Mouse (Mus musculus) urinary bladder, postnatal 14 days (tissue): Measurements from ENCODE around the gene Rab27a.
"Not testable (repeated sequence)": the region's sequence is repeated elsewhere in the genome, so short reads cannot be mapped to it uniquely, and the experiment has no call there.

Source experiments
- DNase-seq: peaks from one replicate; pipeline ENCODE4 v3.0.0; 2021; ENCODE audit warnings: low spot score

Rab27a gene

GRCm38 (mm10) chr9:73090121-73090520 is 45.5 kb downstream of the Rab27a start:
- no peak for DNase-seq

- no peak for DNase-seq
These were observed 47.1 kb downstream of the Rab27a start for GRCm38 (mm10) chr9:73091747-73092146.

GRCm38 (mm10) chr9:73094580-73094979 is 49.9 kb downstream of the Rab27a start:
- DNase-seq: no peak

- DNase-seq: no peak
These were observed 53.2 kb downstream of the Rab27a start for GRCm38 (mm10) chr9:73097898-73098297.

DNA sequence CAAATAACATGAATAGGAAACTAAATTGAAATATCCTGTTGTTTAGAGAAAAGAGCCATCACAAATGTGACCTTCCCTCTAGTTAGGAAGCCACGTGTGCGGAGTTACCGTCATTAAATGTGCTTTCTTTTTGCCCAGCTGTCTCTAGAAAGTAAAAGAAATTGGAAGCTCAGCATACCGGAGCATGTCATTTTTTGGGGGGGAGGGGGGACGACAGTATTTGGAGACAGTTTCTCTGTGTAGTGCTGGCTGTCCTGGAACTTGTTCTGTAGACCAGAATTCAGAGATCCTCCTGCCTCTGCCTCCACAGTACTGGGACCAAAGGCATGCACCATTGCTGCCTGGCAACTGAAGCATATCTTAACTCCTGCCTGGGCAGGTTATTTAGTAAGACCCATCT is 56.9 kb downstream of the Rab27a start, which contains the start of gene Khdc3:
Khdc3 (plus strand) TSS at position 301 of the 400 bp plus-strand sequence.
- no peak for DNase-seq

DNA sequence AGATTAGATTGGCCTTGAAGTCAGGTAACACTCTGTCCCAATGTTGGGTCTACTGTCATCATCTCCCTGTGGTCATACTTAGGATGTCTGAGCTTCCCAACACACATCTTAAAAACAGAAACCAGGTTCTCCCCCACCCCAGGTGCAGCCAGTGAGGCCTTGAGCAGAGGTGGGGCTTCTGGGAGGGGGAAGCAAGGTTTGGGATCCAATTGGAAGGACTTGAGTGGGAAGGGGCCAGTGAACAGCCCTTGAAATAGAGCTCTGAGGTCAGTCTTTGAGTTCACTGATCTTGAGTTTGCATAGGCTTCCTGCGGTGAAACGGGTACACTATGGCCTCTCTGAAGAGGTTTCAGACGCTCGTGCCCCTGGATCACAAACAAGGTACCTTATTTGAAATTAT is 57.5 kb downstream of the Rab27a start, which contains the start of gene Gm20509:
Gm20509 (plus strand) TSS at position 290 of the 400 bp plus-strand sequence.
- no peak for DNase-seq

DNA sequence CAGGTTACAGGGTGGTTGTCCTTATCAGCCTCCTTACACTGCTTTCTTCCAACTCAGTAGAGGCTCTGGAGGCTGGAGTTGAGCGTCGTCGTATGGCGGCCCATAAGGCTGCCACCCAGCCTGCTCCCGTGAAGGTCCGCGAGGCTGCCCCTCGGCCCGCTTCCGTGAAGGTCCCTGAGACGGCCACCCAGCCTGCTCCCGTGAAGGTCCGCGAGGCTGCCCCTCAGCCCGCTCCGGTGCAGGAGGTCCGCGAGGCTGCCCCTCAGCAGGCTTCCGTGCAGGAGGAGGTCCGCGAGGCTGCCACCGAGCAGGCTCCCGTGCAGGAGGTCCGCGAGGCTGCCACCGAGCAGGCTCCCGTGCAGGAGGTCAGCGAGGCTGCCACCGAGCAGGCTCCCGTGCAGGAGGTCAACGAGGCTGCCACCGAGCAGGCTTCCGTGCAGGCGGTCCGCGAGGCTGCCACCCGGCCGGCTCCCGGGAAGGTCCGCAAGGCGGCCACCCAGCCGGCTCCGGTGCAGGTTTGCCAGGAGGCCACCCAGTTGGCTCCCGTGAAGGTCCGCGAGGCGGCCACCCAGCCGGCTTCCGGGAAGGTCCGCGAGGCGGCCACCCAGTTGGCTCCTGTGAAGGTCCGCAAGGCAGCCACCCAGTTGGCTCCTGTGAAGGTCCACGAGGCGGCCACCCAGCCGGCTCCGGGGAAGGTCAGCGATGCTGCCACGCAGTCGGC is 58.7 kb downstream of the Rab27a start:
- DNase-seq: peak; percentile 34

GRCm38 (mm10) chr9:73103880-73104198 is 59.2 kb downstream of the Rab27a start:
- DNase-seq: no peak

GRCm38 (mm10) chr9:73105141-73105540 is 60.5 kb downstream of the Rab27a start:
- no peak for DNase-seq

GRCm38 (mm10) chr9:73105771-73106170 is 61.1 kb downstream of the Rab27a start:
- no peak for DNase-seq

DNA sequence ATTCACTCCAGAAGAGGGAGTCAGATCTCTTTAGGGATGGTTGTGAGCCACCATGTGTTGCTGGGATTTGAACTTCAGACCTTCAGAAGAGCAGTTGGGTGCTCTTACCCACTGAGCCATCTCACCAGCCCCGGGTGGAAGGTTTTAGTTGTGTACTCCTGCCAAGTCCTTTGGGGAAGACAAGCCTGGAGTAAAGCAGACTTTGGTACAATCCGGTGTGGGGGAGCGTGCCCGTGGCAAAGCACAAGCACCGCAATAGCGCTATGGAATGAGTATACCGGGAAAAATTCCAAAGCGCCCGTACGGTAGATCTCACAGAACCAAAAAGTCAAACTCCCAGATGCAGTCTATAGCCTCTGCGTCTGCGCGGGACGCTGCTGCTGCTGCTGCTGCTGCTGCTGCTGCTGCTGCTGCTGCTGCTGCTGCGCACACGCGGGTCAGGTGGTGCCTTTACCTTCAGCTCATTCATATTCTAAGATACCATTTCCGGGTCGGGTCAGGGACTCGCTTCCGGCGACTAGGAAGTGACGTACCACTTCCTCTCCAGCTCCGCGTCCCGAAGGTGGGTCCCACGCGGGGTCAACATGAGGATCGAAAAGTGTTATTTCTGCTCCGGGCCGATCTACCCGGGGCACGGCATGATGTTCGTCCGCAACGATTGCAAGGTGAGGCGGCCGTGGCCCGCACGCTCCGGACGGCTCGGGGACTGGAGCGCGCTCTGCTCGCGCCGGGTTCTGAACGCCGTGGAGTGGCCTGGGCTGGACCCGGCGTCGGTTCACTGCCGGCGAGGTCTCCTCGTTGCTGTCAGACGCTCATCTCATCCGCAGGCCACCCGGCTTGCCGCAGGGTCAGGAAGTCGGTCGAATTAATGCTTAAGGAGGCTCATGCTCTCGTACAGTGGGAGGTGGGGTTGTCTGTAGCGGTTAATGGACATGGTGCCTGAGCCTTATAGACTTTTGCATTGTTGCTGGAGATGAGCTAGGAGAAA is 68.6 kb downstream of the Rab27a start, which contains the start of gene Rsl24d1:
Rsl24d1 (plus strand) TSS at position 508 of the 988 bp plus-strand sequence.
- peak; percentile 83 for DNase-seq

- DNase-seq: not testable (repeated sequence)
These were observed 72.0 kb downstream of the Rab27a start for GRCm38 (mm10) chr9:73116704-73117103.

DNA sequence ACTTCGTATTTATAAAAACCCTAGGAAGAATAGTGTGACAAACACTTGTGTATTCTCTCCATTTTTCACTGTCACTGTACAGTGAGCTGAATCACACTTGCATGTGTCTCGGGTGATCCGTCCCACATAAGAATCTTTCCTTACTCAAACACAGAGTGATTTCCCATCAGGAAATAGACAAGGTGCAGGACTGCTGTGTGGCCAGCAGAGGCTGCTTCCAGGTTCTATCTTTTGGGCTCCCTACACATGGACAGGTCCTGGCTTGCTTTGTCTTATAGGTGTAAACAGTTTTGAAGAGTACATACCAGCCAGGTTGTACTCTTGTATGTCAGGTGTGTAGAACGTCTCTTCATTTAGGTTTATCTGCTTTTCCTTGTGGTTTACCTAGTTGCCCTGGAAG is 73.4 kb downstream of the Rab27a start:
- DNase-seq: no peak

GRCm38 (mm10) chr9:73121735-73122134 is 77.1 kb downstream of the Rab27a start:
- no peak for DNase-seq

- DNase-seq: no peak
These were observed 80.5 kb downstream of the Rab27a start for GRCm38 (mm10) chr9:73125043-73125570.

GRCm38 (mm10) chr9:73127457-73127856 is 82.8 kb downstream of the Rab27a start:
- DNase-seq: no peak

GRCm38 (mm10) chr9:73129875-73130274 is 85.2 kb downstream of the Rab27a start:
- DNase-seq: no peak

DNA sequence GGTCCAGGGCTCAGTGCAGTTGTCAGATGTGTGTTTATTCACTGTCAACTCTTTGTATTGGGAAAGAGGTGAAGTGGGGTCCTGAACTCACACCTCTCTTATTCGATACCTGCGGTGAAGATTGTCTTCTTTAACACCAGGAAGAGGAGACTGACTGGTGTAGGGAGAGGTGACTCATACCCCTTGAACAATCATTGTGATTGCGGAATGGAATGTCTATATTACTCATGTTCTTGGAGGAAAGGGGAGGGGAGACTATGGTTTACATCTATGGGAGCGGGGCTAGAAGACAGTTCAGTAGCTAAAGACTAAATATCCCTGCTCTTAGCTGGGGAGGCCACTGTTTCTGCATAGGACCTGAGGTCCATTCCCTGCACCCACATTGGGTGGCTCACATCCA is 85.9 kb downstream of the Rab27a start:
- no peak for DNase-seq

DNA sequence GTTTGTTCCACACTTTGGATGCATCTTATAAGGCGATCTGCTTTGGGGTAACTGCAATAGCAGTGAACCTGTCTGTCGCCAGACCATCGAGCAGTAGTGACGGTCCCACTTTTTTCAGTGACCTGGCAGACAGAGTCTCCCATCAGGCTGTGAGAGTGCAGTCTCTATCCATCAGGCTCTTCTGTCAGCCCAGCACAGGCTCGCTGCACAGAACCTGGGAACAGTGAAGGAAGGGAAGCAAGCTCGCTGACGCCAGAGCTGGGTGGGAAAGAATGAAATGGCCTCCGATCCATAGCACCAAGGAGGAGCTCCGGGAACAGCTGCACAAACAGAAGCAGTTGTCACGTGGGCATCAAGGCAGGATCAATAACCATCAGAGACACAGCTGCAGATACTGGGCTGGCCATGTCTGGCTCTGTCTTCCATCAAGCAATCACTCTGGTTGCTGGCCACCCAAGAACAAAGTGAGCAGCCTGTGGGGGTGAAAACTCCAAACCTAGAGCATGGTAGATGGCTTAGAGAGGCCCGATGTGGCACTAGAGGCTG is 92.8 kb downstream of the Rab27a start:
- no peak for DNase-seq
